Mouse (Mus musculus) forebrain, embryonic 14.5 days (tissue): ENCODE measurements around the gene Sclt1. TPM values are rescaled to one million over a fixed set of nuclear protein-coding genes. Genes with fewer than 3 reads are reported as not detected.

Source experiments
- ATAC-seq: fragments of 200-750 bp; cut with Nextera tagmentation; 2 replicates; pipeline ENCODE4 v1.8.0; 2017; ENCODE audit warnings: mild to moderate bottlenecking, moderate library complexity
- DNase-seq: peaks from one replicate; pipeline ENCODE4 v3.0.0-alpha.2; 2015; ENCODE audit warnings: low spot score
- H3K27ac ChIP-seq: fragments of 300-500 bp; sonication (generic); 2 replicates; pipeline ENCODE4 v1.5.1; 2014; ENCODE audit warnings: low read depth, mild to moderate bottlenecking, control low read depth, low read length, moderate library complexity
- H3K27me3 ChIP-seq: fragments of 300-500 bp; sonication (generic); replicated peaks from 2 replicates; pipeline ENCODE4 v1.6.1; 2014; ENCODE audit warnings: low read length, control low read depth, mixed read lengths; ENCODE audit not compliant: control insufficient read depth, insufficient read depth
- H3K36me3 ChIP-seq: fragments of 300-500 bp; sonication (generic); 2 replicates; pipeline ENCODE4 v1.6.1; 2014; ENCODE audit warnings: low read length, control low read depth; ENCODE audit not compliant: control insufficient read depth, insufficient read depth
- H3K4me1 ChIP-seq: fragments of 300-500 bp; sonication (generic); 2 replicates; pipeline ENCODE4 v1.6.1; 2014; ENCODE audit warnings: antibody characterized with exemption, low read length, control low read depth; ENCODE audit not compliant: control insufficient read depth, insufficient read depth
- H3K4me2 ChIP-seq: fragments of 300-500 bp; sonication (generic); 2 replicates; pipeline ENCODE4 v1.6.1; 2014; ENCODE audit warnings: mild to moderate bottlenecking, control low read depth, low read length
- H3K4me3 ChIP-seq: fragments of 300-500 bp; sonication (generic); 2 replicates; pipeline ENCODE4 v1.5.1; 2014; ENCODE audit warnings: low read depth, low read length, control low read depth
- H3K9ac ChIP-seq: fragments of 300-500 bp; sonication (generic); 2 replicates; pipeline ENCODE4 v1.6.1; 2014; ENCODE audit warnings: mild to moderate bottlenecking, low read length, control low read depth, moderate library complexity
- H3K9me3 ChIP-seq: fragments of 300-500 bp; sonication (generic); replicated peaks from 2 replicates; pipeline ENCODE4 v1.6.1; 2016; ENCODE audit warnings: low read length, control low read depth, mixed read lengths; ENCODE audit not compliant: control insufficient read depth
- WGBS: fragments of 180-500 bp; shearing (Covaris S2); extraction: QIAGEN DNeasy Blood & Tissue Kit; methylation state at CpG from one replicate; pipeline ENCODE4 v1.1.7; 2014; 5-methylcytosine and 5-hydroxymethylcytosine counted together
- polyA plus RNA-seq: library from polyadenylated mRNA; unstranded; fragments of >200 nt; fragmentation: Nextera tagmentation; extraction: Ambion mirVana; gene quantifications from 2 replicates; pipeline ENCODE4 v1.2.1, GENCODE M21; 2014

Gene Sclt1
- polyA plus RNA-seq, 1 experiment from 2014 or later: 13.1 TPM

DNA sequence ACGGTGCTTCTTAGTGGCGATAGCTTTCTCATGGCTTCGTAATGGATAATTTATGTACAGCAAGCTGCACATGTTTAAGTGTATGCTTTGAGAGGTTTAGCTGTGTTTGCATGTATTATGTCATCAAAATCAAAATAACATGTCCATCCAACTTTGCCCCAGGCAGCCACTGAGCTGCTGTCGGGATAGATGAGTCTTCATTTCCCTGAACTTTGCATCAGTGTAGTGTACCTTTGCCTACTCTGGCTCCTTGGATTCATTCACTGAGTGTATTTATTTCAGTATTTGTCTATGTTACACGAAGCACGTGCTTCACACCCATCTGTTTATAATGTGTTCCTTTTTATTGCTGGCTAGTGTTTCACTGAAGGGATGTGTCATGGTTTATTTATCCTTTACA lies 156.0 kb downstream of the Sclt1 start:
- Histone ChIP-seq H3K4me1 (peaks cover 14% of the 10 kb centered on the region), H3K36me3 (peaks cover 15% of the 10 kb centered on the region; the same call in 1 of the 2 replicates), H3K9me3 (no peaks in the 10 kb centered on the region), H3K27ac (no peak overlapping the region), H3K4me2 (no peak overlapping the region), H3K4me3 (no peak overlapping the region), H3K9ac (no peak overlapping the region), H3K27me3 (no peaks in the 10 kb centered on the region)
- ATAC-seq (no peak), DNase-seq (no peak)
- WGBS: 76% methylated on average over 6 of the region's 6 CpGs

DNA sequence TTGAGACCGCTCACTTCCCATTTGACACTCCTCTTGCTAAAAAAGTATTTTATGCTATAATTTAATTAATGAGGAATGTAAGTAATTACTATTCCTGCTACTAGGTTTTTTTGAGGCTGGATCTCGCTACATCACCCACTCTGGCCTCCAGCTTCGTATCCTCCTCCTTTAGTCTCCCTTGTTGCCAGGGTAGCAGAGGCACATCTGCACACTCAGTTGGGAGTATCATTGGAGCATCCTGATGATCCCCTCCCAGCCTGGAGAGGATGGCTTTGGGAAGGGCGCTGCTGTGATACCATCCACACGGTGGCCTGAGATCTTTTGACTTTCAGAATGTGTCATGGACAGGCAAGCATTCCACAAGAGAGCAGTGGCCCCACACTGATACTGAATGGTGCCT lies 156.8 kb downstream of the Sclt1 start:
- ATAC-seq: no peak

DNA sequence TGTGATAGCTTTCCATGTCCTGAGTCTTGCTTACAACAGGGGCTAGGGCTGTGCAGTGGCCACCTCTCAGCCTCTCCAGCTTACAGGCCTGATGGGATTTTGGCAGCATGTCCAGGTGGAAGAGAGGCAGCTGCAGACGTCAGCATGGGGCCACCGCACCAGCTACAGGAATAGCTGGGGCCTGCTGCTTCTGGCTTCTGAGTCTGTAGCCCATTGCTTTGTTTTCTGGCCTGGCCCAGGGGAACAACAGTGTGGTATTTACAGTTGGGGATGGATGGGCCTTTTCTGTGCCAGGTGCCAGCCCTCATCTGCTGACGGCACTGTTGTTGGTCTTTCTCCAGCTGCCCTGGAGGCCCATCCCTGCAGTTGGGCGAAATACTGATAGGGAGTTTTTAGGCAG lies 158.7 kb downstream of the Sclt1 start:
- Histone ChIP-seq H3K4me2 (no peak overlapping the region), H3K36me3 (no peaks in the 10 kb centered on the region), H3K4me3 (no peak overlapping the region), H3K9me3 (no peaks in the 10 kb centered on the region), H3K27me3 (no peaks in the 10 kb centered on the region), H3K4me1 (peaks cover 29% of the 10 kb centered on the region), H3K27ac (no peak overlapping the region), H3K9ac (no peak overlapping the region)
- peak; percentile 18; the same call in 1 of the 2 replicates for ATAC-seq
- WGBS: 61% methylated on average over 4 of the region's 4 CpGs
- peak; percentile 41 for DNase-seq

More for the DNA sequence above, 156.8 kb downstream of the Sclt1 start:
- WGBS: 81% methylated on average over 5 of the region's 5 CpGs
- Histone ChIP-seq H3K27me3 (no peaks in the 10 kb centered on the region), H3K9me3 (no peaks in the 10 kb centered on the region), H3K36me3 (peaks cover 12% of the 10 kb centered on the region; the same call in 1 of the 2 replicates), H3K27ac (no peak overlapping the region), H3K4me1 (peaks cover 21% of the 10 kb centered on the region), H3K4me2 (no peak overlapping the region), H3K9ac (no peak overlapping the region), H3K4me3 (no peak overlapping the region)
- DNase-seq: no peak

DNA sequence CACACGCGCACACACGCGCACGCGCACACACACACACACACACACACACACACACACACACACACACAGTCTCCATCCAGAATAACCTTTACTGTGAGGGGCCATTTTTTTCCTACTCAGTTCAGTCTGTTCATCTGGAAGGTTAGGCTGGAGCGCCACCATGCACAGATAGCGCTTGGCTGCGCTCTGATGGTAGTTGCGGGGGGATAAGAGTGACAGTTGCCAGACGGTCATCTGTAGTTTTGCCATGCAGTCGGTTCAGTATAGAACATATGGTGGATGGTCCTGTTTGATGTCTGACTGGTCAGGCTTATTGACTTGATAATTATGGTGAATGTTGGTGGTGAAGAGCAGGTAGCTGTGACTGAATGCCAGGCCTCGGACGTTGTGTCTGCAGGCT lies 159.2 kb downstream of the Sclt1 start:
- H3K27me3 ChIP-seq: no peaks in the 10 kb centered on the region
- ATAC-seq (no peak), DNase-seq (no peak)
- H3K4me2 ChIP-seq: no peak overlapping the region
- H3K9ac ChIP-seq: no peak overlapping the region
- no peak overlapping the region for H3K27ac ChIP-seq
- no peaks in the 10 kb centered on the region for H3K36me3 ChIP-seq
- no peaks in the 10 kb centered on the region for H3K9me3 ChIP-seq
- peaks cover 29% of the 10 kb centered on the region for H3K4me1 ChIP-seq
- 87% methylated on average over 14 of the region's 14 CpGs for WGBS
- no peak overlapping the region for H3K4me3 ChIP-seq

DNA sequence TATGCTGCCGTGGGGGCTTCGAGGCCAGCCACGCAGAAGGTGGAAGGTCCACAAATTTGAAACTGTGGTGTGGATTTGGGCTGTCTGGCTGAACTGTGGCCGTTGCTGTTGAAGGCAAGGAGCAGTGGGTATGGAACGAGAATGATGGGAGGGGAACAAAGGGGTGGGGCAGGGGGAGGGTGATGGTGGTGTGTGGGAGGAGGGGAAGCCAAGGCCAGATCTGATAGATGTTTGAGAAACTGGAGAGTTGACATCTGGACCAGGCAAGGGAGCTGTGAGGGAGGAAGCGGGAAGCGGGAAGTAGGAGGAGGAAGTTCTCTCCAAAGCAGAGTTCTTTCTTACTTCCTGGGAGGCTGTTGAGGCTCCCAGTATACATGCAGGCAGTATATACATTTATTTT lies 160.1 kb downstream of the Sclt1 start:
- Histone ChIP-seq H3K27me3 (no peaks in the 10 kb centered on the region), H3K36me3 (no peaks in the 10 kb centered on the region), H3K4me3 (no peak overlapping the region), H3K9me3 (no peaks in the 10 kb centered on the region), H3K9ac (no peak overlapping the region), H3K27ac (no peak overlapping the region; the same call in 1 of the 2 replicates), H3K4me1 (peaks cover 29% of the 10 kb centered on the region), H3K4me2 (no peak overlapping the region)
- ATAC-seq (no peak), DNase-seq (no peak)
- WGBS: 80% methylated on average over 7 of the region's 7 CpGs

DNA sequence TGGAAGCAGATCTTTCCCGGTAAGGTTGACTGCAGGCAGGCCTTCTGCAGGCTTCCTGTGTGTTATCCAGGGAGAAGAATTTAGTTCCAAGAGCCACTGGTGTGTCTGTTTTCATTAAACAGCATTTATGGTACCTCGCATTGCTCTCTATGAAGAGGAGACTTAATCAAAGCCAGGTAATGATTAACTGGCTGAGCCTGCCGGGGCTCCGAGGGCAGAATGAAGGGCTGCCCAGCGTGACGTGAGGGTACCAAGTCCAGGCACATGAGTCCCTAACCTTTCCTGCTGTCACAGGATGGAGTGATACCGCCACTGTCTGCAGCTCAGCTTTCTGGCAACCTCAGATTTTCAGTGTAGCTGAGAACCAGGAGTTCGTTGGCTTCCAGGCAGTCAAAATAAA lies 160.9 kb downstream of the Sclt1 start:
- DNase-seq (no peak), ATAC-seq (0 out of 2 replicates have a peak, but pooled peaks have one; percentile 6)
- no peaks in the 10 kb centered on the region for H3K36me3 ChIP-seq
- no peaks in the 10 kb centered on the region for H3K9me3 ChIP-seq
- no peak overlapping the region for H3K4me2 ChIP-seq
- peaks cover 29% of the 10 kb centered on the region for H3K4me1 ChIP-seq
- 65% methylated on average over 8 of the region's 8 CpGs for WGBS
- H3K4me3 ChIP-seq: no peak overlapping the region
- no peaks in the 10 kb centered on the region for H3K27me3 ChIP-seq
- peak overlapping the region; percentile 21 for H3K9ac ChIP-seq
- H3K27ac ChIP-seq: 0 out of 2 replicates have a peak overlapping the region, but pooled peaks have one; percentile 48

DNA sequence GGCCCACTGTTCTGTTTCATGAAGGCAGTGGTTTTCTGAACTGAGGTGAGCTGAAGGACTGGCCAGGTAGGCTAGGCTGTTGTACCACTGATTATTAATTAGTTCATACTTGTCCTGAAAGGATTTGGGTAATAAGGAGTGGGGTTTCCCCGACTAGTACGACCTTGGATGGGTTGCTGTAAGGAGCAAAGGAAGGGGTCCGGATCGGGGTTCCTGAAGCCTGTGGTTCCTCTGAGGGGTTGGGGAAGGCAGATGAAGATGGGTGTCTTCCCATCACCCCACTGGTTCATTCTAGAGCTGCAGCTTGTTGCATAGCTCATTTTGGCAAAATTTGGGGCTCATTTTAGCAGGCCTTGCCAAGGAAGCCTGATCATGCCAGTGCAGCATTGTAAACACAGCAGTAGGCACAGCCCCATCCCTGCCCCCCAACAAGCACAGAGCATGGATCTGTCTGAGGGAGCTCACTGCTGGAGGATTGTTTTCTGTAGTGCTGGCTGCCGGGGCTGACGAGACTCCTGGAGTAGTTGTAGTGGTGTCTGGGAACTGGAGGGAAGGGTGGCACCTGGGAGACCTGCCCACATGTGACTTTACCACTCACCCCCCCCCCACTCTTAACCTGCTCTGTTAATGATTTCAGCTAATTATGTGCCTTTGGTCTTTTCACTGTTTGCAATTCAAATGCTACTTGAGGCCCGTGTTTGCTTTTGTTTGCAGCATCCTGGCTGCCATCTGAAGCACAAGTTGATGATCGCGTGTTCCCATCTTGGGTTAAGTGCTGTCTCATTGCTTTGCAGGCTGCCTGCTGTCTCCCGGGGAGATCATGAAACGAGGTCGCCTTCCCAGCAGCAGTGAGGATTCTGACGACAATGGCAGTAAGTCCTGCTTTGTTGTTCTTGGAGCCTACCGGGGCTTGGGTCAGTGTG lies 161.7 kb downstream of the Sclt1 start:
- Histone ChIP-seq H3K27me3 (no peaks in the 10 kb centered on the region), H3K4me1 (peaks cover 29% of the 10 kb centered on the region), H3K4me3 (no peak overlapping the region), H3K9ac (peak overlapping the region; percentile 52), H3K27ac (0 out of 2 replicates have a peak overlapping the region, but pooled peaks have one; percentile 48), H3K9me3 (no peaks in the 10 kb centered on the region), H3K36me3 (no peaks in the 10 kb centered on the region), H3K4me2 (peak overlapping the region; percentile 9; the same call in 1 of the 2 replicates)
- ATAC-seq (peak; percentile 37), DNase-seq (peak; percentile 56)
- 20% methylated on average over 14 of the region's 14 CpGs for WGBS

DNA sequence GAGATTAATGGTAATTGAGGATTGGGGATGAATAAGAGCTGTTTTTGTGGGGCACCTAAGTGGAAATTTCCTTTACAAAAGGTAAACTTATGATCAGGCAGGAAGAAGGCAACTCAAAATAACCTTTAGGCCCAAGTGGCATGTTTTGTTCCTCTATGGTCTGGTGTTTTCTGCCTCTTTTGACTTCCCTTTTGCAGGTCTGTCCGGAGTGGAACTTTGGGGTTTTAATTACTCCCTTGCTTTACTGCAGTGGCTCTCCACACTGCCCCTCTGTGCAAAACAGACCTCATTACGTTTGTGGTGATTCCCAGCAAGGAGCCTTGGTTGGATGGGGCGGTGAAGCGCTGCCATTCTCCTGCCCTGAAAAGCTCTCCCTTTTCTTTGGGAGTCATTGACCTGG lies 162.4 kb downstream of the Sclt1 start:
- Histone ChIP-seq H3K4me1 (peaks cover 29% of the 10 kb centered on the region), H3K36me3 (no peaks in the 10 kb centered on the region), H3K9me3 (no peaks in the 10 kb centered on the region), H3K9ac (no peak overlapping the region), H3K4me3 (no peak overlapping the region), H3K4me2 (no peak overlapping the region), H3K27me3 (no peaks in the 10 kb centered on the region), H3K27ac (no peak overlapping the region)
- DNase-seq: no peak
- no peak for ATAC-seq
- WGBS: 10% methylated on average over 4 of the region's 4 CpGs

DNA sequence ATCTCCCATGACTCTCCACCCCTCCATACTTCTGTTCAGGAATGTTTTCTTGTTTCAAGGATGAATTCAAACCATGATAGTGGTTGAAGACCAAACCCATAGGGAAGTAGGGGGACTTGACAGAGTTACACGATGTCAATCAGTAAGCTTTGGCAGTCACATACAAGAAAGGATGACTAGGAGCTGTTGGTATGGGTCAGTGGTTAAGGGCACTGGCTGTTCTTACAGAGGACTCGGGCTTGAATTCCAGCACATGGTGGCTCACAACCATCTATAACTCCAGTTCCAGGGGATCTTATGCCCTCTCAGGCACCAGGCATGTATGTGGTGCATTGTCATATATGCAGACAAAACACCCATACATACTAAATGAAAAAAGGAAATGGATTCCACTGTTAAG lies 165.1 kb downstream of the Sclt1 start:
- Histone ChIP-seq H3K27me3 (no peaks in the 10 kb centered on the region), H3K27ac (no peak overlapping the region), H3K4me1 (peaks cover 26% of the 10 kb centered on the region), H3K9ac (no peak overlapping the region), H3K4me3 (no peak overlapping the region), H3K36me3 (no peaks in the 10 kb centered on the region), H3K4me2 (no peak overlapping the region), H3K9me3 (no peaks in the 10 kb centered on the region)
- WGBS: 85% methylated on average over 2 of the region's 2 CpGs
- ATAC-seq (no peak), DNase-seq (no peak)
